Mouse (Mus musculus) MEL (cell line): ENCODE measurements around the gene Tspan32. TPM values are rescaled to one million over a fixed set of nuclear protein-coding genes. Genes with fewer than 3 reads are reported as not detected.

Experiments used
- DNase-seq: peaks from one replicate; pipeline ENCODE4 v3.0.0; 2011; ENCODE audit warnings: low read depth, low spot score
- H3K27ac ChIP-seq: 2 replicates; pipeline ENCODE4 v1.5.1; 2012; ENCODE audit warnings: low read depth, mild to moderate bottlenecking, control low read depth, low read length, moderate library complexity; ENCODE audit not compliant: control insufficient read depth
- H3K27me3 ChIP-seq, 2 experiments: fragments of 150-350 bp in 1 of 2; sonication (generic) in 1 of 2; 2 replicates each; pipeline ENCODE4 v1.6.1; 2012; ENCODE audit warnings: low read length in 2 of 2, mild to moderate bottlenecking in 2 of 2, improper control_type of control experiment in 1 of 2, moderate library complexity in 1 of 2; ENCODE audit not compliant: insufficient read depth in 2 of 2, control insufficient read depth in 1 of 2
- H3K36me3 ChIP-seq, 2 experiments: 2 replicates each; pipeline ENCODE4 v1.6.1; 2012 to 2014; ENCODE audit warnings: low read length in 2 of 2, improper control_type of control experiment in 1 of 2, inconsistent platforms in 1 of 2, mild to moderate bottlenecking in 1 of 2; ENCODE audit not compliant: insufficient read depth in 2 of 2, control insufficient read depth in 1 of 2
- H3K4me1 ChIP-seq, 2 experiments: fragments of 150-350 bp in 1 of 2; sonication (generic) in 1 of 2; 2 replicates each; pipeline ENCODE4 v1.6.1; 2012; ENCODE audit warnings: low read length in 2 of 2, improper control_type of control experiment in 1 of 2, mild to moderate bottlenecking in 1 of 2; ENCODE audit not compliant: insufficient read depth in 2 of 2, control insufficient read depth in 1 of 2
- H3K4me3 ChIP-seq, 2 experiments: fragments of 150-350 bp in 1 of 2; sonication (generic) in 1 of 2; 2 replicates each; pipeline ENCODE4 v1.5.1; 2012; ENCODE audit warnings: low read depth in 2 of 2, low read length in 2 of 2, mild to moderate bottlenecking in 2 of 2, moderate library complexity in 2 of 2, control low read depth in 1 of 2, improper control_type of control experiment in 1 of 2; ENCODE audit not compliant: control insufficient read depth in 1 of 2, insufficient read depth in 1 of 2
- H3K79me2 ChIP-seq: 2 replicates; pipeline ENCODE4 v1.6.1; 2012; ENCODE audit warnings: mild to moderate bottlenecking, low read length, moderate library complexity; ENCODE audit not compliant: control insufficient read depth, poor library complexity, insufficient read depth
- H3K9ac ChIP-seq: 2 replicates; pipeline ENCODE4 v1.6.1; 2012; ENCODE audit warnings: low read depth, mild to moderate bottlenecking, control low read depth, low read length, moderate library complexity; ENCODE audit not compliant: control insufficient read depth, poor library complexity, severe bottlenecking
- H3K9me3 ChIP-seq: fragments of 150-350 bp; sonication (generic); replicated peaks from 2 replicates; pipeline ENCODE4 v1.6.1; 2012; ENCODE audit warnings: mild to moderate bottlenecking, low read length, improper control_type of control experiment, moderate library complexity; ENCODE audit not compliant: insufficient read depth
- BHLHE40 ChIP-seq: IDR thresholded peaks from 2 replicates; pipeline ENCODE4 v1.6.1; 2012; ENCODE audit warnings: low read depth, mild to moderate bottlenecking, inconsistent platforms, low read length, improper control_type of control experiment, borderline replicate concordance
- CHD1 ChIP-seq: IDR thresholded peaks from 2 replicates; pipeline ENCODE4 v1.6.1; 2012; ENCODE audit warnings: low read depth, mild to moderate bottlenecking, inconsistent platforms, low read length, improper control_type of control experiment
- CHD2 ChIP-seq: IDR thresholded peaks from 2 replicates; pipeline ENCODE4 v1.6.1; 2011; ENCODE audit warnings: low read length, improper control_type of control experiment
- CTCF ChIP-seq, 3 experiments: IDR thresholded peaks in 2 of 3; conservative IDR thresholded peaks in 1 of 3; 2 replicates each; pipeline ENCODE4 v1.5.1; 2011 to 2012; ENCODE audit warnings: low read length in 3 of 3, low read depth in 2 of 3, mild to moderate bottlenecking in 2 of 3, improper control_type of control experiment in 1 of 3, inconsistent platforms in 1 of 3, mixed read lengths in 1 of 3, moderate library complexity in 1 of 3; ENCODE audit not compliant: control insufficient read depth in 1 of 3, insufficient read depth in 1 of 3, poor library complexity in 1 of 3, severe bottlenecking in 1 of 3
- E2F4 ChIP-seq: IDR thresholded peaks from 2 replicates; pipeline ENCODE4 v1.6.1; 2011; ENCODE audit warnings: low read depth, low read length, improper control_type of control experiment, borderline replicate concordance
- EP300 ChIP-seq, 2 experiments: IDR thresholded peaks; 2 replicates each; pipeline ENCODE4 v1.6.1; 2011; ENCODE audit warnings: improper control_type of control experiment in 2 of 2, low read length in 2 of 2, low read depth in 1 of 2, mild to moderate bottlenecking in 1 of 2
- ETS1 ChIP-seq: IDR thresholded peaks from 2 replicates; pipeline ENCODE4 v1.6.1; 2012; ENCODE audit warnings: low read depth, mild to moderate bottlenecking, inconsistent platforms, low read length, improper control_type of control experiment, moderate library complexity
- GABPA ChIP-seq: IDR thresholded peaks from 2 replicates; pipeline ENCODE4 v1.6.1; 2012; ENCODE audit warnings: low read depth, mild to moderate bottlenecking, inconsistent platforms, low read length, improper control_type of control experiment, moderate library complexity
- GATA1 ChIP-seq: IDR thresholded peaks from 2 replicates; pipeline ENCODE4 v1.6.1; 2011; ENCODE audit warnings: low read depth, low read length, improper control_type of control experiment
- HCFC1 ChIP-seq: IDR thresholded peaks from 2 replicates; pipeline ENCODE4 v1.6.1; 2012; ENCODE audit warnings: low read depth, mild to moderate bottlenecking, inconsistent platforms, low read length, improper control_type of control experiment, moderate library complexity
- JUND ChIP-seq: IDR thresholded peaks from 2 replicates; pipeline ENCODE4 v1.6.1; 2011; ENCODE audit warnings: low read depth, mild to moderate bottlenecking, improper control_type of control experiment, low read length
- KAT2A ChIP-seq: conservative IDR thresholded peaks from 2 replicates; pipeline ENCODE4 v1.6.1; 2012; ENCODE audit warnings: low read depth, low read length, improper control_type of control experiment, inconsistent platforms
- MAFK ChIP-seq: IDR thresholded peaks from 2 replicates; pipeline ENCODE4 v1.6.1; 2011; ENCODE audit warnings: low read depth, mild to moderate bottlenecking, low read length, improper control_type of control experiment, borderline replicate concordance
- MAX ChIP-seq: IDR thresholded peaks from 2 replicates; pipeline ENCODE4 v1.6.1; 2011; ENCODE audit warnings: low read length, improper control_type of control experiment
- MAZ ChIP-seq: IDR thresholded peaks from 2 replicates; pipeline ENCODE4 v1.6.1; 2012; ENCODE audit warnings: low read depth, mild to moderate bottlenecking, inconsistent platforms, low read length, improper control_type of control experiment
- MEF2A ChIP-seq: IDR thresholded peaks from 2 replicates; pipeline ENCODE4 v1.6.1; 2014; ENCODE audit warnings: low read depth, mild to moderate bottlenecking, inconsistent platforms, low read length, improper control_type of control experiment; ENCODE audit not compliant: poor library complexity, insufficient replicate concordance, severe bottlenecking; ENCODE audit errors: extremely low read depth
- MXI1 ChIP-seq: IDR thresholded peaks from 2 replicates; pipeline ENCODE4 v1.6.1; 2011; ENCODE audit warnings: mild to moderate bottlenecking, low read depth, low read length, improper control_type of control experiment
- MYB ChIP-seq: IDR thresholded peaks from 2 replicates; pipeline ENCODE4 v1.6.1; 2011; ENCODE audit warnings: mild to moderate bottlenecking, low read depth, low read length, improper control_type of control experiment
- MYC ChIP-seq: IDR thresholded peaks from 2 replicates; pipeline ENCODE4 v1.6.1; 2011; ENCODE audit warnings: low read depth, mild to moderate bottlenecking, low read length, improper control_type of control experiment, moderate library complexity
- NELFE ChIP-seq: IDR thresholded peaks from 2 replicates; pipeline ENCODE4 v1.6.1; 2011; ENCODE audit warnings: low read depth, low read length, improper control_type of control experiment
- NRF1 ChIP-seq: IDR thresholded peaks from 2 replicates; pipeline ENCODE4 v1.6.1; 2014; ENCODE audit warnings: low read depth, mild to moderate bottlenecking, inconsistent platforms, low read length, improper control_type of control experiment, moderate library complexity; ENCODE audit not compliant: poor library complexity, insufficient read depth, severe bottlenecking
- POLR2AphosphoS2 ChIP-seq: IDR thresholded peaks from 2 replicates; pipeline ENCODE4 v1.6.1; 2011; ENCODE audit warnings: low read length, improper control_type of control experiment
- POLR2AphosphoS5 ChIP-seq: IDR thresholded peaks from 2 replicates; pipeline ENCODE4 v1.6.1; 2012; ENCODE audit warnings: low read depth, borderline replicate concordance, mild to moderate bottlenecking, inconsistent platforms, low read length, moderate library complexity, mixed read lengths
- RAD21 ChIP-seq: IDR thresholded peaks from 2 replicates; pipeline ENCODE4 v1.6.1; 2011; ENCODE audit warnings: mild to moderate bottlenecking, low read depth, low read length, improper control_type of control experiment
- RCOR1 ChIP-seq: IDR thresholded peaks from 2 replicates; pipeline ENCODE4 v1.6.1; 2012; ENCODE audit warnings: low read depth, mild to moderate bottlenecking, inconsistent platforms, low read length, improper control_type of control experiment
- SIN3A ChIP-seq: IDR thresholded peaks from 2 replicates; pipeline ENCODE4 v1.6.1; 2012; ENCODE audit warnings: low read length, improper control_type of control experiment, inconsistent platforms
- SMC3 ChIP-seq: IDR thresholded peaks from 2 replicates; pipeline ENCODE4 v1.6.1; 2011; ENCODE audit warnings: low read depth, low read length, improper control_type of control experiment
- TAL1 ChIP-seq: IDR thresholded peaks from 2 replicates; pipeline ENCODE4 v1.6.1; 2012; ENCODE audit warnings: mild to moderate bottlenecking, inconsistent platforms, low read length, moderate library complexity, mixed read lengths
- UBTF ChIP-seq: IDR thresholded peaks from 2 replicates; pipeline ENCODE4 v1.6.1; 2012; ENCODE audit warnings: low read depth, mild to moderate bottlenecking, inconsistent platforms, low read length, improper control_type of control experiment, moderate library complexity, borderline replicate concordance; ENCODE audit not compliant: insufficient read depth
- USF1 ChIP-seq: IDR thresholded peaks from 2 replicates; pipeline ENCODE4 v1.6.1; 2014; ENCODE audit warnings: low read depth, mild to moderate bottlenecking, inconsistent platforms, low read length, improper control_type of control experiment, moderate library complexity
- USF2 ChIP-seq, 2 experiments: IDR thresholded peaks; 2 replicates each; pipeline ENCODE4 v1.6.1; 2011 to 2012; ENCODE audit warnings: improper control_type of control experiment in 2 of 2, low read length in 2 of 2, borderline replicate concordance in 1 of 2, inconsistent platforms in 1 of 2, low read depth in 1 of 2, mild to moderate bottlenecking in 1 of 2; ENCODE audit not compliant: insufficient read depth in 1 of 2
- ZC3H11A ChIP-seq: IDR thresholded peaks from 2 replicates; pipeline ENCODE4 v1.6.1; 2012; ENCODE audit warnings: low read depth, mild to moderate bottlenecking, inconsistent platforms, low read length, improper control_type of control experiment
- ZKSCAN1 ChIP-seq: IDR thresholded peaks from 2 replicates; pipeline ENCODE4 v1.6.1; 2012; ENCODE audit warnings: low read depth, mild to moderate bottlenecking, inconsistent platforms, low read length, improper control_type of control experiment, moderate library complexity
- ZMIZ1 ChIP-seq: IDR thresholded peaks from 2 replicates; pipeline ENCODE4 v1.6.1; 2012; ENCODE audit warnings: low read depth, mild to moderate bottlenecking, inconsistent platforms, low read length, improper control_type of control experiment, moderate library complexity
- ZNF384 ChIP-seq: IDR thresholded peaks from 2 replicates; pipeline ENCODE4 v1.6.1; 2012; ENCODE audit warnings: low read depth, mild to moderate bottlenecking, inconsistent platforms, low read length, improper control_type of control experiment
- polyA plus RNA-seq, 2 experiments: library from polyadenylated mRNA; stranded (reverse) in 1 of 2; unstranded in 1 of 2; fragments of >175 nt in 1 of 2; fragments of >200 nt in 1 of 2; gene quantifications; 2 replicates each; pipeline versions ENCODE4 v1.2.1 to v1.2.4; 2012; ENCODE audit warnings: low replicate concordance in 2 of 2, low read depth in 1 of 2; ENCODE audit not compliant: insufficient read length in 2 of 2, insufficient read depth in 1 of 2, missing spikeins in 1 of 2
- total RNA-seq: library from RNA; depleted of rRNA; stranded (reverse); fragments of 300-350 nt; gene quantifications from 2 replicates; pipeline ENCODE4 v1.2.3, GENCODE M21; 2012

Gene Tspan32
- total and polyA plus RNA-seq, 3 experiments = 53.5 to 212 (median 205) TPM

DNA sequence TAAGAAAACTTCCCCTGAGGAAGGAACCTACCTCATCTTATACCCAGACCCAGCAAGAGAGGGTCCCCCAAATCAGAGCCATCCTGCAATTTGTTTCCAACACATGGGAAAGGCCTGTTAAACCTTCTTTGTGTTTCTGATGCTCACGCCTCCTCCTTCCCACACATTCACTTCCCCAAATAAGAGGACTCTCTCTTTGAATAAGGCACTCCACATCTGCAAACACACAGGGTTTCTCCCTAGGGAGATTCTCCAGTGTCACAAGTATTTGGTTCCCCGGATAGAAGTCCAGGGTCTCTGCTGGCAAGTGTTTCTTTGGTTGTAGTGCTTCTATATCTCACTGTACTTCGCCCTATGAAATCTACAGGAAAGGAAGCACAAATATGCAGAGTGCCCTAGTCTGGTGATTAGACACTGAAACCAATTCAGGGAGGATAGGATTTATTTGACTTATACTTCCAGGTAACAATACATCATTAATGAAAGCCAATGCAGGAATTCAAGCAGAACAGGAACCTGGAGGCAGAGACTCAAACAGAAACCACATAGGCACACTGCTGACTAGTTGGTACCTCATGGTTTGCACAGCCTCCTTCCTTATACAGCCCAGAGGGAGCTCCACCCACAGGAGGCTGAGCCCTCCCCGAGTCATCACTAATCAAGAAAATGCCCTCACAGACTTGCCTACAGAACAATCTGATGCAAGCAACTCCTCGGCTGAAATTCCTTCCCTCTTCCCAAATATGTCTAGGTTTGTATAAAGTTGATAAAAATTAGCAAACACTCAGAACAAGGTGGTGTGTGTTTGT, 16.7 kb downstream of the Tspan32 start:
- no peaks in the 10 kb centered on the region for H3K79me2 ChIP-seq
- H3K27me3 ChIP-seq = no peaks in the 10 kb centered on the region
- DNase-seq = peak; percentile 86
- H3K27ac ChIP-seq = peak overlapping the region; percentile 94
- peaks cover 22 to 47% of the 10 kb centered on the region in 2 experiments for H3K4me1 ChIP-seq
- no peak overlapping the region for H3K4me3 ChIP-seq
- peak overlapping the region; percentile 4; the same call in 1 of the 2 replicates for H3K9ac ChIP-seq
- no peaks in the 10 kb centered on the region for H3K9me3 ChIP-seq
- peaks cover 4 to 47% of the 10 kb centered on the region in 2 experiments; a peak in 3 of 4 replicates for H3K36me3 ChIP-seq
- TF ChIP-seq MAZ (no peak), RAD21 (no peak), RCOR1 (0 out of 2 replicates have a peak, but pooled peaks have one; percentile 3), UBTF (no peak), CTCF (IDR thresholded peaks at IDR 0.05 in 2 of 3, conservative IDR thresholded peaks at IDR 0.05 in 1 of 3; ENCODE audit: control insufficient read depth in 1 of 3, insufficient read depth in 1 of 3, low read depth in 2 of 3, low read length in 3 of 3, poor library complexity in 1 of 3, severe bottlenecking in 1 of 3) (no peak), JUND (no peak), MXI1 (peak; percentile 59; the same call in 1 of the 2 replicates), GATA1 (no peak), SMC3 (no peak), NRF1 (no peak), CHD1 (no peak), E2F4 (no peak), BHLHE40 (no peak), KAT2A (no peak), MAX (peak; percentile 54; the same call in 1 of the 2 replicates), USF2 (IDR thresholded peaks at IDR 0.05; ENCODE audit: borderline replicate concordance in 1 of 2, insufficient read depth in 1 of 2, low read depth in 1 of 2, low read length in 2 of 2) (no peak), NELFE (no peak), MAFK (no peak), TAL1 (no peak), POLR2AphosphoS5 (no peak), ZKSCAN1 (no peak), HCFC1 (no peak), MYB (no peak), EP300 (IDR thresholded peaks at IDR 0.05; ENCODE audit: low read depth in 1 of 2, low read length in 2 of 2) (peak; percentile 8 to 24; a peak in 1 of 4 replicates), MYC (peak; percentile 40; the same call in 1 of the 2 replicates), ZC3H11A (no peak), GABPA (no peak), ZNF384 (no peak), POLR2AphosphoS2 (peak; percentile 64; the same call in 1 of the 2 replicates), SIN3A (0 out of 2 replicates have a peak, but pooled peaks have one; percentile 25), ETS1 (peak; percentile 40; the same call in 1 of the 2 replicates), ZMIZ1 (no peak), MEF2A (no peak), CHD2 (no peak), USF1 (no peak)
